In the genomic region with DNA sequence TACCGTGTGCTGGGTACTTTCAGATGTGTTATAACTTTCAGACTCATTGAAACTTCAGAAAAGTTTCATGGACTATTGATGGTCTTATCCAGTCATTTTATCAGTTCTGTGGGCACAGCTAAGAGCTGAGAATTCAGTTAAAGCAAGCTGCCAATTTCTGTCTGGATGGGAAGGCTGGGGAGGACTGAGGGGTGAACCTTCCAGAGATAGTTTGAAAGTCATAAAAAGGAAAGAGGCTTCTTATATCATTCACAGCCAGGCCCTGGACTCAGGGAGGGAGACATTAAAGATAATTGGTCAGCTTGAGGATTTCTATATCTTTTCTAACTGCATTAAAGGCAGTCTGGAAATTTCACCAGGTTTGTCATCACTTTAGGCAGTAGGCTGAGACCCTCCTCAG, we compare ENCODE assay signal across 12 mouse cellular contexts.
"Had no signal": no experiment of that assay in that cellular context is flagged by ENCODE, and none has a peak within 500 bp of the region (broad histone marks: within the 10 kb centered on the region; RNA-seq: fewer than 3 reads in every experiment).

No protein-coding gene starts in this region.

- DNase-seq: retina, postnatal 1 day; right cerebral cortex, adult 18-20 months; right cerebral cortex, postnatal 14 days; right cerebral cortex, postnatal 25 days; right cerebral cortex, postnatal 4 days; spleen, adult 18-20 months; thymus, adult 18-20 months; thymus, adult 2 months; thymus, postnatal 14 days; thymus, postnatal 25 days; thymus, postnatal 36 days; thymus, postnatal 4 days had no signal
